ENCODE assay signal across 20 mouse cellular contexts in the genomic region with DNA sequence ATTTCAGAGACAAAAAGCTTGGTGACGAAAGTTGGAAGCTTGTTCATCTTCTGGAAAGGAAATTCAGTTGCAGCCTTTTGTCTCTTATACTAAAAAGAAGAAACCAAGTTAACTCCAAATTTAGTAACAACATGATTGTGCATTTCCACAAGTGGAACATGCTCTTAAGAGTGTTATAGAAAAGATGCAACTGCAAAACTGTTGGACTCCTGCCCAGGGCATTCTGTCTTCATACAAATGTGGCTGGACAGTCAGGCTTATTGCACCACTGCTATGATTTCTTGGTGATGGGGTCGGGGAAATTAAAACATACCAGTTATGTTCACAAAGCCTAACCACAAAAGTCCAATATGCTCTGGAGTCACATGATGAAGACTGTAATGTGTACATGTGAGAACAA.
"Had no signal": no experiment of that assay in that cellular context is flagged by ENCODE, and none has a peak within 500 bp of the region (broad histone marks: within the 10 kb centered on the region; RNA-seq: fewer than 3 reads in every experiment).

No protein-coding gene starts in this region.

- ATAC-seq: inflammation-experienced regulatory T-cells, adult 6 months; intestine, embryonic 16.5 days; liver, embryonic 12.5 days; midbrain, embryonic 15.5 days had no signal

- H3K27ac ChIP-seq: limb, embryonic 10.5 days; limb, embryonic 13.5 days; liver, embryonic 12.5 days; liver, embryonic 15.5 days; macrophage; midbrain, embryonic 12.5 days; midbrain, embryonic 15.5 days; neural tube, embryonic 12.5 days; neural tube, embryonic 15.5 days; stomach, embryonic 15.5 days had no signal

- H3K4me1 ChIP-seq: limb, embryonic 10.5 days; limb, embryonic 13.5 days; liver, embryonic 12.5 days; liver, embryonic 15.5 days; midbrain, embryonic 12.5 days; midbrain, embryonic 15.5 days; neural tube, embryonic 12.5 days had no signal

- DNase-seq: kidney, adult 18-20 months; kidney, adult 9 months; kidney, postnatal 14 days; kidney, postnatal 4 days; liver; right cerebral cortex, postnatal 25 days; spleen, adult 18-20 months; thymus, postnatal 25 days had no signal

- H3K9me3 ChIP-seq: limb, embryonic 10.5 days; limb, embryonic 13.5 days; liver, embryonic 12.5 days; liver, embryonic 15.5 days; midbrain, embryonic 12.5 days; midbrain, embryonic 15.5 days; neural tube, embryonic 12.5 days; neural tube, embryonic 15.5 days; stomach, embryonic 15.5 days had no signal

- H3K9ac ChIP-seq: limb, embryonic 13.5 days; liver, embryonic 12.5 days; liver, embryonic 15.5 days; midbrain, embryonic 12.5 days; midbrain, embryonic 15.5 days; neural tube, embryonic 12.5 days; neural tube, embryonic 15.5 days; stomach, embryonic 15.5 days had no signal

- H3K36me3 ChIP-seq: limb, embryonic 10.5 days; limb, embryonic 13.5 days; liver, embryonic 12.5 days; liver, embryonic 15.5 days; midbrain, embryonic 12.5 days; midbrain, embryonic 15.5 days; neural tube, embryonic 12.5 days; neural tube, embryonic 15.5 days; stomach, embryonic 15.5 days had no signal

- H3K4me3 ChIP-seq: limb, embryonic 10.5 days; limb, embryonic 13.5 days; liver, embryonic 12.5 days; liver, embryonic 15.5 days; midbrain, embryonic 12.5 days; midbrain, embryonic 15.5 days; neural tube, embryonic 12.5 days; neural tube, embryonic 15.5 days; stomach, embryonic 15.5 days had no signal

- H3K4me2 ChIP-seq: limb, embryonic 13.5 days; liver, embryonic 12.5 days; liver, embryonic 15.5 days; midbrain, embryonic 12.5 days; midbrain, embryonic 15.5 days; neural tube, embryonic 12.5 days; neural tube, embryonic 15.5 days; stomach, embryonic 15.5 days had no signal

- H3K27me3 ChIP-seq: liver, embryonic 12.5 days; liver, embryonic 15.5 days; midbrain, embryonic 12.5 days; midbrain, embryonic 15.5 days; neural tube, embryonic 12.5 days; neural tube, embryonic 15.5 days; stomach, embryonic 15.5 days had no signal
